Mouse (Mus musculus) spleen, adult 10 weeks (tissue): ENCODE data around the gene Olfr460. TPM values are rescaled to one million over a fixed set of nuclear protein-coding genes. Genes with fewer than 3 reads are reported as not detected.

Experiments
- polyA plus RNA-seq: library from polyadenylated mRNA; stranded (reverse); fragments of 350-450 nt; fragmentation: Illumina TruSeq; extraction: RNeasy Lipid Tissue Mini Kit (QIAGEN cat#74804); gene quantifications from one replicate; pipeline ENCODE4 v1.2.3, GENCODE M21; 2015; ENCODE audit warnings: low replicate concordance; ENCODE audit not compliant: insufficient read depth

Olfr460 gene
- polyA plus RNA-seq: not detected

GRCm38 (mm10) chr6:40569187-40569586 lies at the start of gene Olfr460:
Gene Olfr460, plus strand, starts transcription at chr6:40569487.

GRCm38 (mm10) chr6:40554950-40555349 lies 14.3 kb upstream of the Olfr460 start, which contains the start of gene Olfr461:
Gene Olfr461, minus strand, starts transcription at chr6:40555050.

GRCm38 (mm10) chr6:40585645-40586044 lies 16.4 kb downstream of the Olfr460 start, which contains the start of gene Clec5a:
Gene Clec5a, minus strand, starts transcription at chr6:40585821.

GRCm38 (mm10) chr6:40613260-40613852 lies 44.1 kb downstream of the Olfr460 start, which contains the start of gene Tas2r138:
Gene Tas2r138, minus strand, starts transcription at chr6:40613310.

Other genes with a start within 250 kb of the Olfr460 start
- gene Agk, start 244.3 kb upstream of the Olfr460 start, polyA plus RNA-seq: 23.2 TPM
- gene E330009J07Rik, start 133.4 kb upstream of the Olfr460 start, polyA plus RNA-seq: 16.9 TPM
- not detected for gene Wee2, start 130.4 kb upstream of the Olfr460 start, polyA plus RNA-seq
- 128 TPM for gene Ssbp1, start 98.1 kb upstream of the Olfr460 start, polyA plus RNA-seq
- not detected for gene Tas2r137, start 78.3 kb upstream of the Olfr460 start, polyA plus RNA-seq
- gene Tas2r108, start 76.0 kb upstream of the Olfr460 start, polyA plus RNA-seq: not detected
- gene Prss37, start 50.0 kb upstream of the Olfr460 start, polyA plus RNA-seq: not detected
- not detected for gene Olfr461, start 14.4 kb upstream of the Olfr460 start, polyA plus RNA-seq
- gene Clec5a, start 16.3 kb downstream of the Olfr460 start, polyA plus RNA-seq: 9.4 TPM
- not detected for gene Tas2r138, start 43.8 kb downstream of the Olfr460 start, polyA plus RNA-seq
- gene Mgam, start 59.3 kb downstream of the Olfr460 start, polyA plus RNA-seq: 0.29 TPM